Mouse (Mus musculus): Measurements from ENCODE around the gene Myo9b. TPM values are rescaled to one million over a fixed set of nuclear protein-coding genes. Genes with fewer than 3 reads are reported as not detected.
A peak's percentile ranks its signal among the peaks of the same experiment; 100 is the strongest.

Myo9b gene
- total RNA-seq, 2 experiments from 2014 or later = 24.3 to 39.4 TPM

- DNase-seq (ENCODE audit: low spot score in 2 of 2) = no peak
- intact Hi-C loops (cut with DNase I) = no loop called here
Measured at GRCm38 (mm10) chr8:71346581-71346980, 74.1 kb downstream of the Myo9b start.

- no peak for DNase-seq (ENCODE audit: low spot score in 2 of 2)
- intact Hi-C loops (cut with DNase I) = no loop called here
Measured at GRCm38 (mm10) chr8:71351117-71351516, 78.6 kb downstream of the Myo9b start.

- no peak for DNase-seq (ENCODE audit: low spot score in 2 of 2)
- intact Hi-C loops (cut with DNase I) = no loop called here
Measured at GRCm38 (mm10) chr8:71351520-71351919, 79.0 kb downstream of the Myo9b start.

- intact Hi-C loops (cut with DNase I) = no loop called here
- no peak for DNase-seq (ENCODE audit: low spot score in 2 of 2)
Measured at GRCm38 (mm10) chr8:71358026-71358425, 85.5 kb downstream of the Myo9b start.

GRCm38 (mm10) chr8:71366771-71367528 lies 94.4 kb downstream of the Myo9b start, which contains the start of gene Use1:
Gene Use1, plus strand, starts transcription at chr8:71366848.
- DNase-seq (ENCODE audit: low spot score in 2 of 2) = peak; percentile 93 to 94
- intact Hi-C loops (cut with DNase I) = loop anchor here (5.0 kb wide), 1 partner anchor 470 kb away; the partner anchor contains the start of gene Rpl18a

- intact Hi-C loops (cut with DNase I) = loop anchor here (5.0 kb wide), 1 partner anchor 470 kb away; the partner anchor contains the start of gene Rpl18a
- DNase-seq (ENCODE audit: low spot score in 2 of 2) = no peak
Measured at GRCm38 (mm10) chr8:71367529-71368176, 95.1 kb downstream of the Myo9b start.

GRCm38 (mm10) chr8:71368366-71368765 lies 95.9 kb downstream of the Myo9b start:
- no peak for DNase-seq (ENCODE audit: low spot score in 2 of 2)
- intact Hi-C loops (cut with DNase I) = loop anchor here (5.0 kb wide), 1 partner anchor 471 kb away; the partner anchor contains the start of gene Rpl18a

- intact Hi-C loops (cut with DNase I) = loop anchor here (5.0 kb wide), 1 partner anchor 472 kb away; the partner anchor contains the start of gene Rpl18a
Measured at GRCm38 (mm10) chr8:71369040-71369718, 96.7 kb downstream of the Myo9b start.

GRCm38 (mm10) chr8:71370711-71371235 lies 98.3 kb downstream of the Myo9b start:
- intact Hi-C loops (cut with DNase I) = no loop called here
- no peak for DNase-seq (ENCODE audit: low spot score in 2 of 2)

More at GRCm38 (mm10) chr8:71369040-71369718, 96.7 kb downstream of the Myo9b start:
- no peak for DNase-seq (ENCODE audit: low spot score in 2 of 2)

- intact Hi-C loops (cut with DNase I) = no loop called here
- peak; percentile 97 to 98 for DNase-seq (ENCODE audit: low spot score in 2 of 2)
Measured at GRCm38 (mm10) chr8:71371236-71371848, 98.8 kb downstream of the Myo9b start, which contains the start of gene Ocel1. Gene Ocel1, plus strand, starts transcription at chr8:71371298.

GRCm38 (mm10) chr8:71372427-71372826 lies 99.9 kb downstream of the Myo9b start:
- intact Hi-C loops (cut with DNase I) = no loop called here
- no peak for DNase-seq (ENCODE audit: low spot score in 2 of 2)

- no peak for DNase-seq (ENCODE audit: low spot score in 2 of 2)
- intact Hi-C loops (cut with DNase I) = no loop called here
Measured at GRCm38 (mm10) chr8:71373000-71373399, 100.5 kb downstream of the Myo9b start.

GRCm38 (mm10) chr8:71374616-71375206 lies 102.2 kb downstream of the Myo9b start:
- no peak for DNase-seq (ENCODE audit: low spot score in 2 of 2)
- intact Hi-C loops (cut with DNase I) = no loop called here

- intact Hi-C loops (cut with DNase I) = no loop called here
- peak; percentile 70 to 75 for DNase-seq (ENCODE audit: low spot score in 2 of 2)
Measured at GRCm38 (mm10) chr8:71375581-71376422, 103.3 kb downstream of the Myo9b start.

GRCm38 (mm10) chr8:71376423-71377030 lies 104.0 kb downstream of the Myo9b start:
- intact Hi-C loops (cut with DNase I) = no loop called here
- DNase-seq (ENCODE audit: low spot score in 2 of 2) = no peak

GRCm38 (mm10) chr8:71379008-71379407 lies 106.5 kb downstream of the Myo9b start:
- intact Hi-C loops (cut with DNase I) = no loop called here

GRCm38 (mm10) chr8:71379512-71380075 lies 107.1 kb downstream of the Myo9b start:
- intact Hi-C loops (cut with DNase I) = no loop called here
- DNase-seq (ENCODE audit: low spot score in 2 of 2) = no peak

More at GRCm38 (mm10) chr8:71379008-71379407, 106.5 kb downstream of the Myo9b start:
- DNase-seq (ENCODE audit: low spot score in 2 of 2) = no peak

Measured in left cerebral cortex, postnatal 36 days (tissue).